Mouse (Mus musculus) stomach, postnatal 0 days (tissue): Measurements from ENCODE around the gene Gata5. TPM values are rescaled to one million over a fixed set of nuclear protein-coding genes. Genes with fewer than 3 reads are reported as not detected.

Source experiments
- ATAC-seq: fragments of 200-750 bp; cut with Nextera tagmentation; 2 replicates; pipeline ENCODE4 v1.8.0; 2017; ENCODE audit not compliant: low FRiP score, low TSS enrichment
- DNase-seq: peaks from one replicate; pipeline ENCODE4 v3.0.0-alpha.2; 2016; ENCODE audit warnings: low spot score
- H3K27ac ChIP-seq: fragments of 300-500 bp; sonication (generic); replicated peaks from 2 replicates; pipeline ENCODE4 v1.5.1; 2014; ENCODE audit warnings: mild to moderate bottlenecking, control low read depth
- H3K27me3 ChIP-seq: fragments of 300-500 bp; sonication (generic); 2 replicates; pipeline ENCODE4 v1.6.1; 2014; ENCODE audit warnings: low read length; ENCODE audit not compliant: control insufficient read depth, insufficient read depth
- H3K36me3 ChIP-seq: fragments of 300-500 bp; sonication (generic); 2 replicates; pipeline ENCODE4 v1.6.1; 2014; ENCODE audit warnings: low read length, mixed read lengths; ENCODE audit not compliant: control insufficient read depth, insufficient read depth
- H3K4me1 ChIP-seq: fragments of 300-500 bp; sonication (generic); replicated peaks from 2 replicates; pipeline ENCODE4 v1.6.1; 2014; ENCODE audit warnings: antibody characterized with exemption; ENCODE audit not compliant: control insufficient read depth, insufficient read depth
- H3K4me2 ChIP-seq: fragments of 300-500 bp; sonication (generic); replicated peaks from 2 replicates; pipeline ENCODE4 v1.6.1; 2014; ENCODE audit warnings: low read depth, mild to moderate bottlenecking, control low read depth, moderate library complexity
- H3K4me3 ChIP-seq: fragments of 300-500 bp; sonication (generic); 2 replicates; pipeline ENCODE4 v1.5.1; 2014; ENCODE audit warnings: low read depth, low read length, control low read depth
- H3K9ac ChIP-seq: fragments of 300-500 bp; sonication (generic); 2 replicates; pipeline ENCODE4 v1.6.1; 2014; ENCODE audit warnings: mild to moderate bottlenecking, low read length, control low read depth, mixed read lengths
- H3K9me3 ChIP-seq: fragments of 300-500 bp; sonication (generic); 2 replicates; pipeline ENCODE4 v1.6.1; 2016; ENCODE audit warnings: low read length; ENCODE audit not compliant: control insufficient read depth
- CTCF ChIP-seq: IDR thresholded peaks from 2 replicates; pipeline ENCODE4 v1.5.1; 2016; ENCODE audit warnings: antibody characterized with exemption, low read depth, mild to moderate bottlenecking, moderate library complexity
- EP300 ChIP-seq: optimal IDR thresholded peaks from 2 replicates; pipeline ENCODE3; 2016; ENCODE audit warnings: antibody characterized with exemption
- WGBS: fragments of 180-500 bp; shearing (Covaris S2); extraction: QIAGEN DNeasy Blood & Tissue Kit; methylation state at CpG from one replicate; pipeline ENCODE4 v1.1.7; 2014; 5-methylcytosine and 5-hydroxymethylcytosine counted together
- polyA plus RNA-seq: library from polyadenylated mRNA; unstranded; fragments of >200 nt; fragmentation: Nextera tagmentation; extraction: Ambion mirVana; gene quantifications from 2 replicates; pipeline ENCODE4 v1.2.1, GENCODE M21; 2015

Gata5 gene
- polyA plus RNA-seq, 1 experiment from 2014 or later: 5.9 TPM

GRCm38 (mm10) chr2:180322674-180323355, 11.7 kb downstream of the Gata5 start:
- no peak overlapping the region for H3K4me3 ChIP-seq
- no peaks in the 10 kb centered on the region for H3K9me3 ChIP-seq
- no peaks in the 10 kb centered on the region for H3K36me3 ChIP-seq
- DNase-seq: peak; percentile 63
- H3K27ac ChIP-seq: peak overlapping the region; percentile 35; the same call in 1 of the 2 replicates
- no peak for TF ChIP-seq EP300
- no peak for TF ChIP-seq CTCF
- no peaks in the 10 kb centered on the region for H3K4me1 ChIP-seq
- no peak overlapping the region for H3K9ac ChIP-seq
- H3K4me2 ChIP-seq: no peak overlapping the region
- H3K27me3 ChIP-seq: no peaks in the 10 kb centered on the region
- ATAC-seq: peak; percentile 75
- 11% methylated on average over 14 of the region's 14 CpGs for WGBS

- H3K27ac ChIP-seq: no peak overlapping the region
- DNase-seq (peak; percentile 64), ATAC-seq (peak; percentile 85)
- WGBS: 73% methylated on average over 4 of the region's 4 CpGs
- H3K9ac ChIP-seq: no peak overlapping the region
- H3K4me1 ChIP-seq: no peaks in the 10 kb centered on the region
- H3K36me3 ChIP-seq: no peaks in the 10 kb centered on the region
- no peak overlapping the region for H3K4me3 ChIP-seq
- no peaks in the 10 kb centered on the region for H3K9me3 ChIP-seq
- H3K4me2 ChIP-seq: no peak overlapping the region
- TF ChIP-seq EP300: no peak
- TF ChIP-seq CTCF: no peak
- no peaks in the 10 kb centered on the region for H3K27me3 ChIP-seq
Measured at GRCm38 (mm10) chr2:180320216-180320615, 14.3 kb downstream of the Gata5 start.

- ATAC-seq: no peak
- no peak for TF ChIP-seq CTCF
- TF ChIP-seq EP300: no peak
- H3K4me2 ChIP-seq: no peak overlapping the region
- 82% methylated on average over 7 of the region's 7 CpGs for WGBS
- no peaks in the 10 kb centered on the region for H3K27me3 ChIP-seq
- H3K9me3 ChIP-seq: no peaks in the 10 kb centered on the region
- no peak overlapping the region for H3K9ac ChIP-seq
- no peak overlapping the region for H3K4me3 ChIP-seq
- H3K27ac ChIP-seq: no peak overlapping the region
- no peak for DNase-seq
- no peaks in the 10 kb centered on the region for H3K36me3 ChIP-seq
- H3K4me1 ChIP-seq: no peaks in the 10 kb centered on the region
Measured at GRCm38 (mm10) chr2:180317591-180317990, 16.9 kb downstream of the Gata5 start.

- Histone ChIP-seq H3K27ac (no peak overlapping the region), H3K4me3 (no peak overlapping the region), H3K27me3 (no peaks in the 10 kb centered on the region), H3K4me2 (no peak overlapping the region), H3K36me3 (no peaks in the 10 kb centered on the region), H3K9me3 (no peaks in the 10 kb centered on the region), H3K4me1 (no peaks in the 10 kb centered on the region), H3K9ac (no peak overlapping the region)
- no peak for DNase-seq
- 88% methylated on average over 2 of the region's 2 CpGs for WGBS
- no peak for ATAC-seq
- TF ChIP-seq EP300 (no peak), CTCF (no peak)
Measured at GRCm38 (mm10) chr2:180314292-180314691, 20.2 kb downstream of the Gata5 start.

- Histone ChIP-seq H3K36me3 (no peaks in the 10 kb centered on the region), H3K9me3 (no peaks in the 10 kb centered on the region), H3K27ac (no peak overlapping the region), H3K27me3 (no peaks in the 10 kb centered on the region), H3K9ac (no peak overlapping the region), H3K4me3 (no peak overlapping the region), H3K4me1 (no peaks in the 10 kb centered on the region), H3K4me2 (no peak overlapping the region)
- ATAC-seq: no peak
- 65% methylated on average over 4 of the region's 4 CpGs for WGBS
- TF ChIP-seq CTCF (no peak), EP300 (no peak)
- no peak for DNase-seq
Measured at GRCm38 (mm10) chr2:180311147-180311546, 23.4 kb downstream of the Gata5 start.

- Histone ChIP-seq H3K36me3 (no peaks in the 10 kb centered on the region), H3K4me2 (no peak overlapping the region), H3K4me1 (no peaks in the 10 kb centered on the region), H3K9ac (no peak overlapping the region), H3K27ac (no peak overlapping the region), H3K27me3 (no peaks in the 10 kb centered on the region), H3K4me3 (no peak overlapping the region), H3K9me3 (no peaks in the 10 kb centered on the region)
- WGBS: 35% methylated on average over 2 of the region's 2 CpGs
- DNase-seq (no peak), ATAC-seq (no peak)
- no peak for TF ChIP-seq CTCF
- TF ChIP-seq EP300: no peak
Measured at GRCm38 (mm10) chr2:180307680-180308079, 26.8 kb downstream of the Gata5 start.
